Mouse (Mus musculus) heart, postnatal 0 days (tissue): ENCODE data around the gene Mast4.

Experiments
- CTCF ChIP-seq: IDR thresholded peaks from 2 replicates; pipeline ENCODE4 v1.5.1; 2016; ENCODE audit warnings: antibody characterized with exemption, control low read depth, low read depth
- EP300 ChIP-seq: IDR thresholded peaks from 2 replicates; pipeline ENCODE4 v1.6.1; 2016; ENCODE audit warnings: antibody characterized with exemption, low read depth

DNA sequence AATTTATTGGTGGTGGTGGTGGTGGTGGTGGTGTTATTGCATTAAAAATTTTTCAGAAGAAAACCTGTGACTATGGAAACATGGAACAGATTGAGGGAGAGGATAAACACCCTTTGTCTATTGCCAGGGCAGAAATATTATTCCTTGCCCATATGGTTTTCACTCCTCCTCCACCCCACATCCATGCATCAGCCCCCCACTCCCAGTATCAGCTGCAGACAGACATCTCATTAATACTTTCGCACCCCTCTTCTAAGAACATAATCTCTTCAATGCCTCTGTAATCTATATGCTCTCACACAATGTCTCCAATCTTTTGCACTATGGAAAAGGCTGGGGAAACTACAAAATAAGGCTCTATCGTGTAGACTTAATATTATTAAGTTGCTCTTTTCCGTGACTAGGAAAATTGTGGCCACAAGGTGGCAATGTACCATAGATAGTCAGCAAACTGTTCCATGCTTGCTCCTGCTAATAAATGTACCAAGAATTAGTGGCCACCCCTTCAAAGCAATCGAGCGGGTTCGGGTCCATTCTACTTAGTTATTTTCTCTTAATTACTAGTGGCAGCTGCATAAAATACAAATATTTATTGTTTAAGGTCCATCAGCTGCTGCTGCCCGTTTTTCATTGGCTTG lies 160.6 kb downstream of the Mast4 start:
- TF ChIP-seq CTCF (peak; percentile 79), EP300 (no peak)
